Mouse (Mus musculus) lung, postnatal 14 days (tissue): ENCODE data around the gene Olfr221.
"Not testable (repeated sequence)": the region's sequence is repeated elsewhere in the genome, so short reads cannot be mapped to it uniquely, and the experiment has no call there.

Experiments used
- DNase-seq: peaks from one replicate; pipeline ENCODE4 v3.0.0; 2021

The Olfr221 gene

GRCm38 (mm10) chr14:52042359-52042758 lies at the start of gene Olfr221:
TSS of gene Olfr221 (minus strand) at chr14:52042459.
- DNase-seq = not testable (repeated sequence)

GRCm38 (mm10) chr14:52083083-52083482 lies 40.8 kb upstream of the Olfr221 start:
- no peak for DNase-seq

GRCm38 (mm10) chr14:52071599-52072137 lies 29.4 kb upstream of the Olfr221 start:
- no peak for DNase-seq

GRCm38 (mm10) chr14:52066135-52066534 lies 23.9 kb upstream of the Olfr221 start:
- DNase-seq = no peak

GRCm38 (mm10) chr14:52061798-52062197 lies 19.5 kb upstream of the Olfr221 start:
- DNase-seq = no peak

- no peak for DNase-seq
Observed at GRCm38 (mm10) chr14:52060800-52061199, 18.5 kb upstream of the Olfr221 start.

- DNase-seq = no peak
Observed at GRCm38 (mm10) chr14:52059982-52060381, 17.7 kb upstream of the Olfr221 start.

GRCm38 (mm10) chr14:52052720-52053119 lies 10.5 kb upstream of the Olfr221 start:
- DNase-seq = not testable (repeated sequence)

- DNase-seq = no peak
Observed at GRCm38 (mm10) chr14:52045966-52046565, 3.8 kb upstream of the Olfr221 start.

- peak; percentile 19 for DNase-seq
Observed at GRCm38 (mm10) chr14:52044901-52045678, 2.8 kb upstream of the Olfr221 start.

GRCm38 (mm10) chr14:52043446-52043845 lies 1.2 kb upstream of the Olfr221 start:
- peak; percentile 8 for DNase-seq

- DNase-seq = no peak
Observed at GRCm38 (mm10) chr14:52039332-52039731, 2.9 kb downstream of the Olfr221 start.

GRCm38 (mm10) chr14:52035926-52036325 lies 6.3 kb downstream of the Olfr221 start:
- DNase-seq = no peak

- DNase-seq = no peak
Observed at GRCm38 (mm10) chr14:52026342-52026741, 15.9 kb downstream of the Olfr221 start.

- DNase-seq = no peak
Observed at GRCm38 (mm10) chr14:52024133-52024532, 18.1 kb downstream of the Olfr221 start.

- DNase-seq = peak; percentile 90
Observed at GRCm38 (mm10) chr14:52022709-52023459, 19.4 kb downstream of the Olfr221 start.

GRCm38 (mm10) chr14:52022244-52022708 lies 20.0 kb downstream of the Olfr221 start:
- no peak for DNase-seq

- no peak for DNase-seq
Observed at GRCm38 (mm10) chr14:52021568-52022212, 20.6 kb downstream of the Olfr221 start.

GRCm38 (mm10) chr14:52021138-52021529 lies 21.1 kb downstream of the Olfr221 start:
- no peak for DNase-seq

- DNase-seq = peak; percentile 77
Observed at GRCm38 (mm10) chr14:52020486-52021137, 21.6 kb downstream of the Olfr221 start, which contains the start of gene Zfp219. TSS of gene Zfp219 (minus strand) at chr14:52020733.

GRCm38 (mm10) chr14:52019590-52020340 lies 22.5 kb downstream of the Olfr221 start:
- DNase-seq = peak; percentile 97
